Mouse (Mus musculus): ENCODE measurements around the gene Cdc123. TPM values are rescaled to one million over a fixed set of nuclear protein-coding genes. Genes with fewer than 3 reads are reported as not detected.

Gene Cdc123
- polyA plus RNA-seq (2014; fragmentation: Illumina TruSeq; extraction: RNeasy Lipid Tissue Mini Kit (QIAGEN cat#74804); ENCODE audit: low replicate concordance), result 235 TPM

DNA sequence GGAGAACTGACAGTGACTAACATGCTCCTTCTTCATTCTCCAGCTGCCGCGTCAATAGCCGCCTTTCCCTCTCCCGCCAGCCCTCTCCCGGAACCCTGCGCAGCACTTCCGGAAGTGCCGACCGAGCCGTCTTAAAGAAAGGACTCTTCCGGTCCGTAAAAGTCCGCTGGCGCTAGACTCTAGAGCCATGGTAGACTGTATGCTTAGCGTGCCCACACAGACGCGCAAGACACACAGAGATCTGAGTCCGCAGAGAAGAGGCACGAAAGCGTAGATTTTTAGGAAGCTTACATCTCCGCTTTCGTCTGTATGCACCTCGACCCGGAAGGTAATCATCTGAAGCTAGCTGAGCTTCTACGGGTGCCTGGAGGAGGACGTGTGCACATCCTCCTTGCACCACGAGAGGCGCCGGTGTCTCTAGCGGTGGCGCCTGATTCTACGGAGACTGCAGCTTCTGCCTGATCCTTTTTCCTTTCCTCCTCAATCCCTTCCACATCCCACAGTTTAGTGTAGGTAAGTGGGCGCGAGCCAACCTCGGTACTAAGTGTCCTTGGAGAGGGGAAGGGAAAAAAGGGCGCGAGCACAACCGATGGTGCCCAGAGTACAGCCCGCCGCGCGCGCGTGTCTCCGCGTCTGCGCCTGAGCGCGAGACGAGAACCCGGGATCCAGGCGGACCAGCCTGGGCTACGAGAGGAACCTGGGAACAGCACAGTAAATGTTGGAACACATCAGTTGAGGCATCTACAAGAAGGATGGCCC, at the start of gene Cdc123, which contains the start of gene Nudt5:
Gene Cdc123, minus strand, starts transcription at position 292 of the 759 bp plus-strand sequence.
Gene Nudt5, plus strand, starts transcription at position 147 of the 759 bp plus-strand sequence.

DNA sequence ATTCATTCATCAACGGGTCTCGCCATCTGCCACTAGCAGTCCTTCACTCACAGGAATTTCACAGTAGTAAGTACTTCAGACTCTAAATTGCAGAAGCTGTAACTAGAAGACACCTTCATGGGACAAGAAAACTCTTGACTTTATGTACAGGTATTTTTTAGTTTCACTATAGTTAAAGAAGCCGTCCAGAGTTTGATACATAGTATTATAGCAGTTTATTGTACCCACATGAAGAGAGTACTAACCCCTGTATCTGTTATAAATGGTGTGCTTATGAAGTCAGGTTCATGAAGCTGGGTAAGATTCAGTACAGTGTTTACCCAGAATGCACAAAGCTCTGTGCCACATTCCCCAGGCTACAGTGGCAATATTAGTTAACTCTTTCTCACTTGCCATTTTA, 17.9 kb upstream of the Cdc123 start, which contains the start of gene Gm13199:
Gene Gm13199, minus strand, starts transcription at position 101 of the 400 bp plus-strand sequence.

Other genes starting within 250 kb of the Cdc123 start
- gene Camk1d, start 130.6 kb downstream of the Cdc123 start, polyA plus RNA-seq (2014; fragmentation: Illumina TruSeq; extraction: RNeasy Lipid Tissue Mini Kit (QIAGEN cat#74804); ENCODE audit: low replicate concordance), result 27.5 TPM
- 143 TPM for gene Nudt5, start 145 bp downstream of the Cdc123 start, polyA plus RNA-seq (2014; fragmentation: Illumina TruSeq; extraction: RNeasy Lipid Tissue Mini Kit (QIAGEN cat#74804); ENCODE audit: low replicate concordance)
- gene Gm13199, start 17.8 kb upstream of the Cdc123 start, polyA plus RNA-seq (2014; fragmentation: Illumina TruSeq; extraction: RNeasy Lipid Tissue Mini Kit (QIAGEN cat#74804); ENCODE audit: low replicate concordance), result not detected
- 47.0 TPM for gene Sec61a2, start 50.3 kb upstream of the Cdc123 start, polyA plus RNA-seq (2014; fragmentation: Illumina TruSeq; extraction: RNeasy Lipid Tissue Mini Kit (QIAGEN cat#74804); ENCODE audit: low replicate concordance)
- gene Dhtkd1, start 97.6 kb upstream of the Cdc123 start, polyA plus RNA-seq (2014; fragmentation: Illumina TruSeq; extraction: RNeasy Lipid Tissue Mini Kit (QIAGEN cat#74804); ENCODE audit: low replicate concordance), result 0.74 TPM
- 59.1 TPM for gene Upf2, start 106.3 kb upstream of the Cdc123 start, polyA plus RNA-seq (2014; fragmentation: Illumina TruSeq; extraction: RNeasy Lipid Tissue Mini Kit (QIAGEN cat#74804); ENCODE audit: low replicate concordance)